8 mouse cellular contexts compared by ENCODE assay signal in the genomic region with DNA sequence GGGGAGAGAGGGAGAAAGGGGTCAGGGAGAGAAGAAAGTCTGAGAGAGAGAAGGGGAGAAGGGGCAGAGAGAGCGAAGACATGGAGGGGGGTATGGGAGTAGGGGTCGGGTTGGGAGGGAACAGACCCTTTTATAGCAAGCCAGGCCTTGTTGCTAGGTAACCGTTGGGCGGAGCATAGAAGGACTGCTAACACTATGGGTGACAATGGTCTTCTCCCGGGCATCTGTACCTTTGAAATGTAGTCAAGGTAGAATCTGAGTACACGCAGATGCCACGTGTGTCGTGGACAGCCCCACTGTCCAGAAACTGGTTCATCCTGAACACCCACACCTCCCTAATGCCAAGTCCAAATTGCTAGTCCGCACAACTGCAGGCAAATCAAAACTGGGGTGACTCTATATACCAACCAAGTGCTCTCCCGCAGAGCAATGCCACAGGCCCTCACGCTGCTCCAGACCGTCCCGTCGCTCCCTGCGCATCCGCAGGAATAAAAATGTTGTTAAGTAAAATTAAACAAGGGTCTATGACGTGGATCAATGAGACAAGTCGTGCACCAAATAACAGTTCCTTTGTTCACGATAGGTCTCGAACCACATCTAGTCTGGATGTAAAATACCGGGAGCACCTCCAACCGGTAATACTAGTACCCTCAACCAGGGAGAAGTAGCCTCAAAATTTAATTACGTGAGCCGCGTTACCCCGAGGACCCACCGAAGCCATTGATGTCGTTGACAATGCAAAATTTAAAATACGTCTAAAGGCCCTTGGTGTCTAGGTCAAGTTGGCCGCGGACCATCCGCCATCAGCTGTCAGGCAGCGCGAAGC. TPM values are rescaled to one million over a fixed set of nuclear protein-coding genes. Genes with fewer than 3 reads are reported as not detected.
DNase-seq lines count a peak whose midpoint lies in the region; ATAC-seq and TF ChIP-seq lines count a peak whose summit lies in the region.
"Had no signal": no experiment of that assay in that cellular context is flagged by ENCODE, and none has a peak within 500 bp of the region (broad histone marks: within the 10 kb centered on the region; RNA-seq: fewer than 3 reads in every experiment).

No protein-coding gene starts in this region.

- H3K4me2 ChIP-seq in heart, embryonic 12.5 days = peak overlapping the region; percentile 82
- H3K4me2 ChIP-seq in midbrain, postnatal 0 days (ENCODE audit: low read depth, low read length, poor library complexity, severe bottlenecking) = peak overlapping the region; percentile 66

- H3K4me1 ChIP-seq in spleen, adult 2 months (ENCODE audit: control insufficient read depth, insufficient read depth, insufficient read length) = peaks cover 4% of the 10 kb centered on the region; the same call in 1 of the 2 replicates
- peaks cover 19% of the 10 kb centered on the region for H3K4me1 ChIP-seq in heart, embryonic 12.5 days (replicated peaks)
- H3K4me1 ChIP-seq in midbrain, postnatal 0 days (ENCODE audit: insufficient read depth, low read length) = peaks cover 10% of the 10 kb centered on the region

- H3K27ac ChIP-seq in spleen, adult 2 months (ENCODE audit: insufficient read depth, low read length) = peak overlapping the region; percentile 6; the same call in 1 of the 2 replicates
- H3K27ac ChIP-seq in heart, embryonic 12.5 days (ENCODE audit: poor library complexity, severe bottlenecking) = peak overlapping the region; percentile 97
- peak overlapping the region; percentile 96 for H3K27ac ChIP-seq in midbrain, postnatal 0 days (ENCODE audit: low read depth, low read length)

- peaks cover 2% of the 10 kb centered on the region for H3K36me3 ChIP-seq in spleen, adult 2 months (ENCODE audit: control insufficient read depth, insufficient read depth, low read length)
- peaks cover 21% of the 10 kb centered on the region for H3K36me3 ChIP-seq in heart, embryonic 12.5 days
- H3K36me3 ChIP-seq in midbrain, postnatal 0 days (ENCODE audit: insufficient read depth, low read length) = peaks cover 8% of the 10 kb centered on the region

- H3K4me3 ChIP-seq in spleen, adult 2 months (ENCODE audit: extremely low read depth, insufficient read depth, insufficient read length) = peak overlapping the region; percentile 88
- peak overlapping the region; percentile 90 for H3K4me3 ChIP-seq in heart, embryonic 12.5 days
- peak overlapping the region; percentile 74 for H3K4me3 ChIP-seq in midbrain, postnatal 0 days (ENCODE audit: low read depth, low read length)

- no peak for DNase-seq in spleen, adult 2 months (ENCODE audit: low read depth in 1 of 2, low spot score in 2 of 2)
- no peak for DNase-seq in spleen, postnatal 14 days (ENCODE audit: low spot score in 2 of 2)
- peak; percentile 28 for DNase-seq in brain, embryonic 18.5 days (ENCODE audit: low read depth, low spot score)
- DNase-seq in liver = peak; percentile 30
- peak; percentile 64 for DNase-seq in midbrain, postnatal 0 days (ENCODE audit: low spot score)
- DNase-seq in ovary, postnatal 36 days (ENCODE audit: low spot score) = no peak

- no peak for TF ChIP-seq CTCF in spleen, adult 2 months (IDR thresholded peaks at IDR 0.05; ENCODE audit: extremely low read depth, insufficient read depth, insufficient read length, insufficient replicate concordance)
- TF ChIP-seq CTCF in midbrain, postnatal 0 days (IDR thresholded peaks at IDR 0.05) = no peak

- no peaks in the 10 kb centered on the region for H3K9me3 ChIP-seq in heart, embryonic 12.5 days (replicated peaks)
- H3K9me3 ChIP-seq in midbrain, postnatal 0 days (ENCODE audit: low read length) = no peaks in the 10 kb centered on the region

- no peaks in the 10 kb centered on the region for H3K27me3 ChIP-seq in spleen, adult 2 months (ENCODE audit: control insufficient read depth, insufficient read depth, low read length)
- H3K27me3 ChIP-seq in heart, embryonic 12.5 days (replicated peaks) = no peaks in the 10 kb centered on the region
- H3K27me3 ChIP-seq in midbrain, postnatal 0 days (ENCODE audit: insufficient read depth, low read length) = no peaks in the 10 kb centered on the region

- WGBS in spleen, adult 2 months = 12% methylated on average over 34 of the region's 34 CpGs
- WGBS in heart, embryonic 12.5 days = 9% methylated on average over 34 of the region's 34 CpGs
- WGBS in midbrain, postnatal 0 days = 6% methylated on average over 34 of the region's 34 CpGs

- 0 out of 2 replicates have a peak, but pooled peaks have one; percentile 26 for ATAC-seq in heart, embryonic 12.5 days (ENCODE audit: insufficient number of reproducible peaks, low FRiP score)
- ATAC-seq in midbrain, postnatal 0 days (ENCODE audit: low FRiP score) = peak; percentile 57

- TF ChIP-seq POLR2A in spleen, adult 2 months (IDR thresholded peaks at IDR 0.05; ENCODE audit: low read depth, low read length) = no peak

- peak overlapping the region; percentile 84 for H3K9ac ChIP-seq in heart, embryonic 12.5 days
- peak overlapping the region; percentile 79 for H3K9ac ChIP-seq in midbrain, postnatal 0 days (replicated peaks; ENCODE audit: low read length, poor library complexity, severe bottlenecking)

RNA-seq across cellular contexts. Expression of a gene that starts 0.6 kb away (rescaled TPM):
- polyA plus RNA-seq in spleen, adult 2 months (2012; rRNA removed) = 14.4 and 17.3 TPM in 2 replicates
- polyA plus RNA-seq in heart, embryonic 12.5 days (2016; fragmentation: Nextera tagmentation; extraction: Ambion mirVana) = 56.4 and 61.8 TPM in 2 replicates
- 15.0 and 22.1 TPM in 2 replicates for total RNA-seq in midbrain, postnatal 0 days (2014; rRNA removed)
- 40.8 and 43.5 TPM in 2 replicates for polyA plus RNA-seq in midbrain, postnatal 0 days (2015; fragmentation: Nextera tagmentation; extraction: Ambion mirVana)

RNA-seq across cellular contexts. Expression of a gene that starts 38.1 kb away (rescaled TPM):
- polyA plus RNA-seq in spleen, adult 2 months (2012; rRNA removed) = not detected in 2 replicates
- 1.5 and 1.7 TPM in 2 replicates for polyA plus RNA-seq in heart, embryonic 12.5 days (2016; fragmentation: Nextera tagmentation; extraction: Ambion mirVana)
- total RNA-seq in midbrain, postnatal 0 days (2014; rRNA removed) = 96.0 and 101 TPM in 2 replicates
- polyA plus RNA-seq in midbrain, postnatal 0 days (2015; fragmentation: Nextera tagmentation; extraction: Ambion mirVana) = 69.6 and 74.9 TPM in 2 replicates
- total RNA-seq: heart, postnatal 14 days had no signal

RNA-seq across cellular contexts. Expression of a gene that starts 41.5 kb away (rescaled TPM):
- polyA plus RNA-seq in spleen, adult 2 months (2012; rRNA removed) = 2.3 and 2.8 TPM in 2 replicates
- 14.4 and 15.8 TPM in 2 replicates for polyA plus RNA-seq in heart, embryonic 12.5 days (2016; fragmentation: Nextera tagmentation; extraction: Ambion mirVana)
- total RNA-seq in midbrain, postnatal 0 days (2014; rRNA removed) = 21.4 and 28.8 TPM in 2 replicates
- 42.8 and 43.9 TPM in 2 replicates for polyA plus RNA-seq in midbrain, postnatal 0 days (2015; fragmentation: Nextera tagmentation; extraction: Ambion mirVana)

RNA-seq across cellular contexts. Expression of a gene that starts 53.8 kb away (rescaled TPM):
- 13.5 and 14.9 TPM in 2 replicates for polyA plus RNA-seq in spleen, adult 2 months (2012; rRNA removed)
- 34.7 and 36.0 TPM in 2 replicates for polyA plus RNA-seq in heart, embryonic 12.5 days (2016; fragmentation: Nextera tagmentation; extraction: Ambion mirVana)
- total RNA-seq in midbrain, postnatal 0 days (2014; rRNA removed) = 47.6 and 49.4 TPM in 2 replicates
- 36.4 and 39.4 TPM in 2 replicates for polyA plus RNA-seq in midbrain, postnatal 0 days (2015; fragmentation: Nextera tagmentation; extraction: Ambion mirVana)

Comparison
In these comparisons a context has a peak if more than half of its experiments do, and no peak if none do; other contexts are left out.
1. DNase-seq: peak in brain, embryonic 18.5 days (single experiment), liver (single experiment) and midbrain, postnatal 0 days (single experiment); none in spleen, adult 2 months (0 of 2), spleen, postnatal 14 days (0 of 2) and ovary, postnatal 36 days (single experiment).
2. H3K27ac ChIP-seq: peak in every context shown above with its lines; median percentile 97 in heart, embryonic 12.5 days; 96 in midbrain, postnatal 0 days; 6 in spleen, adult 2 months.
3. RNA of a gene that starts 38.1 kb away (polyA plus RNA-seq): 69.6 to 74.9 TPM in midbrain, postnatal 0 days; 1.5 to 1.7 TPM in heart, embryonic 12.5 days and not detected in spleen, adult 2 months; every median in the first group is over 10 times any median in the second.
4. Peak in every context shown above with its lines, with median percentiles within 50 percentile points of each other: H3K4me3 ChIP-seq.